Mouse (Mus musculus) heart, adult 2 months (tissue): ENCODE measurements at regions not wholly inside any gene's neighbourhood (a gene's known extent, or its start where the extent isn't known, plus 50 kb on each side); places are given as distances from the start of the nearest gene placed in this dataset.

Experiments
- DNase-seq, 2 experiments: peaks; one replicate each; pipeline ENCODE4 v3.0.0; 2021
- H3K27ac ChIP-seq: fragments of 200-600 bp; 2 replicates; pipeline ENCODE4 v1.8.1; 2022
- H3K27me3 ChIP-seq: fragments of 200-500 bp; 2 replicates; pipeline ENCODE4 v1.6.1; 2012; ENCODE audit warnings: mild to moderate bottlenecking, low read length, inconsistent platforms, mixed read lengths; ENCODE audit not compliant: control insufficient read depth, insufficient read depth
- H3K36me3 ChIP-seq: fragments of 200-500 bp; 2 replicates; pipeline ENCODE4 v1.6.1; 2012; ENCODE audit warnings: low read length, inconsistent platforms; ENCODE audit not compliant: control insufficient read depth, insufficient read depth
- H3K4me1 ChIP-seq: fragments of 200-500 bp; 2 replicates; pipeline ENCODE4 v1.6.1; 2011; ENCODE audit warnings: low read length; ENCODE audit not compliant: control insufficient read depth, insufficient read depth
- H3K4me3 ChIP-seq: fragments of 200-600 bp; 2 replicates; pipeline ENCODE4 v1.8.1; 2022
- H3K79me2 ChIP-seq: fragments of 200-500 bp; replicated peaks from 2 replicates; pipeline ENCODE4 v1.6.1; 2012; ENCODE audit warnings: mild to moderate bottlenecking, inconsistent platforms, low read length, moderate library complexity, mixed read lengths; ENCODE audit not compliant: control insufficient read depth, insufficient read depth
- H3K9ac ChIP-seq: fragments of 200-500 bp; 2 replicates; pipeline ENCODE4 v1.6.1; 2012; ENCODE audit warnings: low read depth, mild to moderate bottlenecking, control low read depth, inconsistent platforms, low read length, mixed read lengths
- CTCF ChIP-seq: fragments of 200-600 bp; IDR thresholded peaks from 2 replicates; pipeline ENCODE4 v1.8.1; 2022; ENCODE audit warnings: antibody characterized with exemption, mild to moderate bottlenecking, moderate library complexity
- EP300 ChIP-seq: fragments of 200-500 bp; IDR thresholded peaks from 2 replicates; pipeline ENCODE4 v1.6.1; 2011; ENCODE audit warnings: low read depth, low read length, control low read depth; ENCODE audit not compliant: insufficient read depth
- POLR2A ChIP-seq: fragments of 200-500 bp; IDR thresholded peaks from 2 replicates; pipeline ENCODE4 v1.6.1; 2011; ENCODE audit warnings: mild to moderate bottlenecking, low read depth, low read length, control low read depth; ENCODE audit not compliant: insufficient read depth
- whole genome bisulfite sequencing: fragments of 180-500 bp; shearing (Covaris S2); methylation state at CpG from one replicate; pipeline ENCODE4 v1.1.7; 2018; 5-methylcytosine and 5-hydroxymethylcytosine counted together
- intact Hi-C: fragments of 180-260 bp; cut with DNase I; formaldehyde crosslinking; loops from one replicate; pipeline ENCODE4 v1.15.1; 2025

GRCm38 (mm10) chr6:59713004-59713403, 286.9 kb upstream of the Gprin3 start:
- intact Hi-C loops: no loop called here
- Histone ChIP-seq H3K4me3 (no peak overlapping the region), H3K9ac (no peak overlapping the region), H3K27ac (no peak overlapping the region), H3K79me2 (no peaks in the 10 kb centered on the region), H3K36me3 (no peaks in the 10 kb centered on the region), H3K4me1 (no peaks in the 10 kb centered on the region), H3K27me3 (no peaks in the 10 kb centered on the region)
- TF ChIP-seq EP300 (no peak), CTCF (no peak), POLR2A (no peak)
- DNase-seq: no peak

- no peak overlapping the region for H3K4me3 ChIP-seq
- no peaks in the 10 kb centered on the region for H3K4me1 ChIP-seq
- no peaks in the 10 kb centered on the region for H3K27me3 ChIP-seq
- no peaks in the 10 kb centered on the region for H3K79me2 ChIP-seq
- no peaks in the 10 kb centered on the region for H3K36me3 ChIP-seq
- TF ChIP-seq EP300 (no peak), POLR2A (no peak), CTCF (no peak)
- no peak overlapping the region for H3K27ac ChIP-seq
- no peak for DNase-seq
- 78% methylated on average over 3 of the region's 3 CpGs for WGBS
- intact Hi-C loops: no loop called here
- H3K9ac ChIP-seq: no peak overlapping the region
These were observed 258.9 kb upstream of the Gprin3 start for GRCm38 (mm10) chr6:59684985-59685384.

- H3K4me1 ChIP-seq: no peaks in the 10 kb centered on the region
- intact Hi-C loops: no loop called here
- TF ChIP-seq EP300 (no peak), POLR2A (no peak), CTCF (peak; percentile 39)
- no peak overlapping the region for H3K27ac ChIP-seq
- H3K36me3 ChIP-seq: no peaks in the 10 kb centered on the region
- no peak overlapping the region for H3K4me3 ChIP-seq
- DNase-seq: no peak
- no peaks in the 10 kb centered on the region for H3K27me3 ChIP-seq
- H3K79me2 ChIP-seq: no peaks in the 10 kb centered on the region
- WGBS: 51% methylated on average over 3 of the region's 3 CpGs
- no peak overlapping the region for H3K9ac ChIP-seq
These were observed 241.3 kb upstream of the Gprin3 start for GRCm38 (mm10) chr6:59667356-59667755.
